Mouse (Mus musculus) adrenal gland, postnatal 25 days (tissue): ENCODE data around the gene Cdk13. TPM values are rescaled to one million over a fixed set of nuclear protein-coding genes. Genes with fewer than 3 reads are reported as not detected.
A peak's percentile ranks its signal among the peaks of the same experiment; 100 is the strongest.

ENCODE experiments used
- DNase-seq: peaks from one replicate; pipeline ENCODE4 v3.0.0; 2021; ENCODE audit warnings: mixed read lengths
- total RNA-seq: library from RNA; stranded (reverse); gene quantifications from 2 replicates; pipeline ENCODE4 v1.2.3, GENCODE M21; 2021

Gene Cdk13
- total RNA-seq, 1 experiment from 2014 or later: 61.1 TPM

- DNase-seq: no peak
Observed at GRCm38 (mm10) chr13:17762405-17762804, 42.5 kb downstream of the Cdk13 start.

DNA sequence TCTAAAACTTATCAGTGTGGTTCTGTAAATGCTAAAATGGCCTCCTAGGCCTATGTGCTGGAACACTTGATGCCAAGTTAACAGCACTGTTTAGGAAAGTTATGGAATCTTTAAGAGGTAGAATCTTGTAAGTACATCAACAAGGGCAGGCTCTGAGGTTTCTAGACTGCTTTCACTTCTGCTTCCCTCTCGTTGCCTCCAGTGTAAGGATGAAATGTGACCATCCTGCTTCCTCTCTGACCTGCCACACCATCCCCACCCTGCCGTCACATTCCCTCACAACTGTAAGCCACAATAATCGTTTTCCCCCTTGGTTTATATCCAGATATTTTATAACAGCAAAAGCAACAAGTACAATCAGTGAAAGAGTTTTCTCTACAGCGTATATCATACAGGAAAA, 49.9 kb downstream of the Cdk13 start:
- DNase-seq: no peak

GRCm38 (mm10) chr13:17728798-17729197, 76.1 kb downstream of the Cdk13 start:
- DNase-seq: no peak

DNA sequence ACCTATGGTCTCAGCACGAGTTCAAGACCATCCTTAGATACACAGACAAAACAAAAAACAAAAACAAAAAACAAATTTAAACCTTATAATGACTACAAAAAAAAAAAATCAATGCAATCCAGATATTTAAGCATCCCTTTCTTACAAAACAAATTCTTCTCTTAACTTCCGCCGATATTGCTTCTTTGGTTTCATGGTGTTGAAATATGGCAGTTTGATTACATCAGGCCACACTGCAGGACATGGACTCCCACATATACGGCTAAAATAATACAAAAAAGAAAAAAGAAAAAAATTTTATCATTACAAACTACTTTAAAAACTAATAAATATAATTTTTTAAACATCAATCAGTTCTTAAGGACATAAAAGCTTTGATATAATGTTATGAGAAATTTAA, 77.0 kb downstream of the Cdk13 start:
- no peak for DNase-seq

DNA sequence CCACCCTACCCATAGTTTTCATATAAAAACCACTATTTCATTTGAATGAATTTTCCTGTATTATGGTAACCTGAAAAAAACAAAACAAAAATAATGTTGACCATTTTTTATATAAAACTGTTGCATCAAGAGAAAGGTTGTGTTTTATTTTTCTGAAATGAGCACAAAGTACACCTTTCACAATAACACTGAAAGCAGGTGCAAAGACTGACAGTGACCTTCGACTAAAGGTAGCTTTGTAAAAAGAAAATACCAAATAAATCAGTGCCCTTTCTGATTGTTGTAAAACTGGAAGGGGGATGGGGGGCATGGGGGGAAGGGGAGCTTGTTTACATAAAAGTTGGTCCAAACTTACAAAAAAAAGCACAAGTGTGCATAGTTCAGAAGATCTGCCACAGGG, 87.5 kb downstream of the Cdk13 start:
- DNase-seq: no peak

DNA sequence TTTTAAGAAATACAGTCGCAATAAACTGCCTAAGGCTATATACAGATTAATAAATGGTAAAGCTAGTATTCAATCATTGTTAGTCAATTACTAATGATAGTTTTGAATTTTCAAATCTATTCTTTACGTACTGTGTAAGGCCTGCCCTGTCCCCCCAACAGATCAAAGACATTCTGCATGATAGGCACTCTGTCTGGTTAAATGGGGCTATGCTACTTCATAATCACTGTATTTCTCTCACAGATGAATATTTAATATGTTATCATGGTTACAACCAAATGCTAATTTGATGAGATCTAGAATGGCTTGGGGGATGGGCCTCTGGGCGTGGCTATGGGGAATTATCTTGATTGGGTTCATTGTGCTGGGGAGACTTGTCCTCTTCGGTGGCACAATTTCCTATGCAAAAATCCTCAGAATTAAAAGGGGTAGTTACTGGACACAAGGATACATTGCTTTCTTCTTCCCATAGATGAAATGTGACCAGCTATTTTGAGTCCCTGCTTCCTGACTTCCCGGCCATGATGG, 96.0 kb downstream of the Cdk13 start:
- DNase-seq: no peak

DNA sequence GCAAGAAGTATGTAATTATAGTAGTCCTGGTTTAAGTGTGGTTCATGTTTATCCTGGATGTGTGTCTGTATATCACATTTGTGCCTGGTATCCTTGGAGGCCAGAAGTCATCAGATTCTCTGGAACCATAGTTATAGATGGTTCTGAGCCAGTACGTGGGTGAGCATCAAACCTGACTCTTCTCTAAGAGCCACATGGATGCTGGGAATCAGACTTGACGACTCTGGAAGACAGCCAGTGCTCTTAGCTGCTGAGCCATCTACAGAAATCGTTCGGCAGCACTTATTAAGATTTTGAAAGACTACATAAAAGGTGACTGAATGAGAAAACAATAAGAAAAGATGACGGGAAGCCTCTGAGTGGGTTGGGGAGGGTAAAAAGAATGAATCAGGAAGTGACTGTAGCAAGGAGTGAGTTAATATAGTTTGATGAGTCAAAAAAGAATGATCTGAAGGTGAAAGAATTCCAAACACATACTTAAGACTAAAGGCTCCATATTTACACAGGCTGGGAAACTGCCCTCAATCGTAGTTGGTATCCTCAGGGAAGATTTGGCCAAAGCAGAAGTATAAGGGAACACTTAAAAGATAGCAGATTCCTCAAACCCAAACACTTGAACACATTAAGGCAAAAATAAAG, 99.6 kb downstream of the Cdk13 start:
- no peak for DNase-seq

DNA sequence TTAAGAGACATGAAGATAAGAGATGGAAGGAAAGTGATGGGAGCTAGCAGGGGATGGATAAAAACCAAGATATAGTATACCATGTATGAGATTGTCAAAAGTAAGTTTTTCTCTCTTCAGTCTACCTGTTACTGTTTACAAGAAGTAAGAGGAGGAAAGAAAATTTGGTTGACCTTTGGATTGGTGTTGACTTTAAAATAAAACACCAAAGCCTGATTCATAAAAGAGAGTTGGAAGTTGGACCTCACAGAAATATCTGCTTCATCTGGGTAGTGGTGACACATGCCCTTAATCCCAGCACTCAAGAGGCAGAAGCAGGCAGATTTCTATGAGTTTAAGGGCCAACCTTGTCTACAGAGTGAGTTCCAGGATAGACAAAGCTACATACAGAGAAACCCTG, 102.6 kb downstream of the Cdk13 start:
- DNase-seq: no peak

GRCm38 (mm10) chr13:17701322-17701721, 103.6 kb downstream of the Cdk13 start:
- no peak for DNase-seq

DNA sequence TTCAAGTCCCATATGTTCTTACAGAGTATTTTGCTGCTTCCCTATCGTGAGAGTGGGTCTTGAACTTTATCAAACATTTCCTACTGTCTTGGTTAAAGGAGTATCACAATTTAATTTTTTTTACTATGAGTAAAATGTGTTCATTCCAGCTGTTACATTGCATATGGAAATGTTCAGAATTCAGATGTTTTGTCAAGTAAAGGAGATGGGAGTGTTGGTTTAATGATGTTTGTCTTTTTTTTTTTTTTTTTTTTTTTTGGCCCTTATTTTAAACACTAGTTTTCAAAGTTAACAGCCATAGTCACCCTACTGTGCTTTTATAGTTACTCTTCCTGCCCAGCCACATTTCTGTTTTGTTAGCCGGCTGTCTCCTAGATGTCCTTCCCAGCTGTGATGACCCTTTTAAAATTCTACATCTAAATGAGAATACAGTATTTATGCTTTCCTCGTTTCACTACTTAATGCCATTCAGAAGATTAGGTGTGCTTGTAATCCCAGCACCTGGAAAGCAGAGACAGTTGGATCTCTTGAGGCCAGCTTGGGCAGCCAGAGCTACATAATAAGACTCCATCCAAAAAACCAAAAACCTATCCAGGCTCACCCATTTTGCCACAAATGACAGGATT, 104.7 kb downstream of the Cdk13 start:
- DNase-seq: no peak

GRCm38 (mm10) chr13:17695898-17696580, 108.9 kb downstream of the Cdk13 start:
- no peak for DNase-seq

DNA sequence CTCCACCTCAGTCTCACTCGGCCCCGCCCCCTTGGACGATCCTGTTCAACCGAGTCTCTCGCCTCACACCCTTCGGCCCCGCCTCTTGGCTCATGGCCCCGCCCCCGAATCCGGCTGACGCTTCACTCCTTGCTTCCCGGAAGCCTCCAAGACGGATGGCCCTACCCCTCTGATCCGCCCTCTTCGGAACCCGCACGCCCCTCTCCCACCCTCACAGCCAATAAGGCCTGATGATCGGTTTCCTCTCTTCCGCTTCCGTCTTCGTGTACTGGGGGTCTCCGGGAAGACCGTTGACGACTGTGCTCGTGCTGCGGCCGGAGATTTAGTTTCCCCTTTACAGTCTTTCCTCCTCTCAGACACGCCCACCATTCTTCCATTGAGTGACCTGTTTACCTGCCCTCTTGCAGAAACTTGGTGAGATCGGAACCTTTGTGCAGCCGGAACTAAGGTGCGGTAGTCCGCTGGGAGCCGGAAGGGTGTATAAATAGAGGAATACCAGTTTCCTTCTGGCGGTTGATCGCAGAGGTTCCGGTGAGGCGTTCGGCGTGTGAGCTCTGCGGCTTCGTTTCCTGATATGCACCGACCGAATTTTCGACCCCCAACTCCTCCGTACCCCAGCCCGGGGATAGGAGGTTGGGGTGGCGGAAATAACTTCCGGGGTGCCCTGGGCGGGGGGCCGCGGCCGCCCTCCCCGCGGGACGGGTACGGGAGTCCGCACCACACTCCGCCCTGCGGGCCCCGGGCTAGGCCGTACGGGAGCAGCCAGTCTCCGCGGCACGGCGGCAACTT, 109.8 kb downstream of the Cdk13 start, which contains the start of the genes Mplkip and Sugct:
TSS of gene Mplkip (plus strand) at position 282 of the 789 bp plus-strand sequence.
TSS of gene Sugct (minus strand) at position 643 of the 789 bp plus-strand sequence.
- DNase-seq: peak; percentile 100

DNA sequence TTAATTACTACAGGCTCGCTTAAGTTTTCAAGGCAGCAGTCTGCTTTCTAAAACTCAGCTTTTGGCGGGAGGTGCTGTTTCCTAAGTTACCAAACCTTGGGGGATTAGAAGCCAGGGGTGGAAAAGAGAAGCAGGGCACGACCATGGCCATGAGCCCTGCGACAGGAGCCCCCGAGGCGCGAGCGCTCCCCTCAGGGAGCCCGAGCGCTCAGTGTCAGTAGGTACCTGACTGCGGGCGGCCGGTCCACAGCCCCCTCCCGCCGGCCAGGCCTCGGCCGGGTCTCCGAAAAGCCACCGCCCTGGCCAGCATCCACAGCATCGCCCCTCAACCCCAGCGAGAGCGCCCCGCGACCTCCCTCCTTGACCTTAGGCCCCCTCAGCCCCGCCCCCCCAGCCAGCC, 110.5 kb downstream of the Cdk13 start:
- DNase-seq: no peak

- no peak for DNase-seq
Observed at GRCm38 (mm10) chr13:17693816-17694215, 111.1 kb downstream of the Cdk13 start.

DNA sequence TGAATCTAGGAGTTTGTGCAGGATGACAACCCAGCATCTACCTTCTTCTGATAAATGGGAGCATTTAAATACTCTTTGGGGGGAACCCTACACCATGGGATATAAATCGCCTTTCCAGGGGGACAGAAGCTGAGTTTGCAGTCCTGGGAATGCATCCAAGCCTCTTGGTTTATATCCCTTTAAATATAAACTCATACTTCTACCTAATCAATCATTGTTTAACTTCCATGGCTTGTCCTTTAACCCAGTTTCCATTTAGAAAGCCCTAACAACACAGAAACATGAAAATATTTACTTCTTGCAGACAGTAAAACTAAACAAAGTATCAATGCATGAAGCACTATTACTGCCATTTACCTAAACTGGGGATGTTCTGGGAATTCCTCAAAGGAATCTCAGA, 113.5 kb downstream of the Cdk13 start:
- DNase-seq: no peak

GRCm38 (mm10) chr13:17690686-17691085, 114.2 kb downstream of the Cdk13 start:
- DNase-seq: no peak

DNA sequence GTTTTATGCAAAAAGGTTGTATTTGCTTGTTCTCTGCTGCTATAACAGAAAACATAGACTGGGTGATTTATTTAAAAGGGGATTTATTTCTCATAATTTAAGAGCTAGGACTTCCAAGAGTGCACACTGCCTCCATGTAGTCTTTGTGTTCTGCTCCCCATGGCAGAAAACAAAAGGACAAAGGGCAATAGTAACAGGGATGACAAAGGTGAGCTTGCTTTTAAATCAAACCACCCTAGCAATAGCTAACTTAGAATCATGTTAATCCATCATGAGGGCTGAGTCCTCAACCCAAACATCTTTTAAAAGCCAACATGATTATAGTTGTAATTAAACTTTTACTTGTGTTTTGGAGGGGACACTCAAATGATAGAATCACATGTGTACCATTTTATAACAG, 115.4 kb downstream of the Cdk13 start:
- no peak for DNase-seq

GRCm38 (mm10) chr13:17671122-17671521, 133.8 kb downstream of the Cdk13 start:
- DNase-seq: no peak

DNA sequence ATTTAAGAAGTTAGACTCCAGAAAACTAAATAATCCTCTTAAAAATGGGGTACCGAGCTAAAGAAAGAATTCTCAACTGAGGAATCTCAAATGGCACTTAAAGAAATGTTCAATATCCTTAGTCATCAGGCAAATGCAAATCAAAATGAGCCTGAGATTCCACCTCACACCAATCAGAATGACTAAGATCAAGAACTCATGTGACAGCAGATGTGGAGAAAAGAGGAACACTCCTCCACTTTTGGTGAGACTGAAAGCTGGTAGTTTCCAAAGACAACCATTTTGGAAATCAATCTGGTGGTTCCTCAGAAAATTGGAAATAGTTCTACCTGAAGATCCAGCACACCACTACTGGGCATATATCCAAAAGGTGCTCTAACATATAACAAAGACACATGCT, 137.5 kb downstream of the Cdk13 start:
- DNase-seq: no peak
